8 mouse cellular contexts compared by ENCODE assay signal in the genomic region with DNA sequence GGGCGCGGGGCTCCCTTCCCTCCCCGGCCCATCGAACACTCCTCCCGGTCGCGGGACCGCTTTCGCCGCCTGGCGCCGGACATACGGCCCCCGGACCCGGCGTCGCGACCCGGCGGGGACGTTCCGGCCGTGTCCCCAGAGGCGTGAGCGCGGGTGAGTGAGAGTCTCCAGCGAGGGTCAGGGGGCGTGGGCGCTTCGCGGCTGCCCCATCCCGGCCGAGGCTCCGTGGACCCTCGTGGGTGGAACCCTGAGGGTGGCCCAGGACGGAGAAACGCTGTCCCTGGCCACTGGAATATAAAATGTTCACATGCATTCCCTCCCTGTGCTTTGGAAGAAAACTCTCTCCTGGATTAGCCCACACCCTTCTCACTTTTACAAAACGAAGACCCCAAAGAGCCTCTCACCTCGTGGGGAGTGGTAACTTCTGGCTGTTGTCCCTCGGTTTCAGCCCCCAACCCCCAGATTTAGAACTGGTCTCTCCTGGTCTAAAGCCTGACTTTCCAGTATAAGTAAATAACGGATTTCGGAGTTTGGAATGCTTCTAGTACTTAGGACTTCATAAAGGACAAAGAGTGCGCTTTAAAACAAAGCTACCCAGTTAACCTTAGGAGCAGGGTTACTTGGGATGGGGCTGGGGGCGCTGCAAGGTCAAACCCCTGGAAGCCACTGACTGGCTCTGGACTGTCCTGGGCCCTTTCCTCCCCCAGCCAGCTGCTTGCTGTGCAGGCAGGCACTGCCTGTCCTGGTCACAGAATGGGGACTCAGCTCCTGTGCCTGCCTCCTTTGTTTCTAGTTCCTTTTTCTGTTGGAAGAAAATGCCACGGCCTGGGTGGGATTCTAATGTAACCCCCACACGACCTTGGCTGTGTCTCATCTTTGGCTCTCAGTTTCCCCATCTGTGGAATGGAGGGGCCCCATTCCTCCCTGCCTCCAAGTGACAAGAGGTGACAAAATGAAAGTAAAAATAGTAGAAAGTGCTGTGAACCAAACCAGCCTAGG. TPM values are rescaled to one million over a fixed set of nuclear protein-coding genes. Genes with fewer than 3 reads are reported as not detected.
DNase-seq lines count a peak whose midpoint lies in the region; ATAC-seq lines count a peak whose summit lies in the region.

No protein-coding gene starts in this region.

- no peaks in the 10 kb centered on the region for H3K27me3 ChIP-seq in heart, embryonic 14.5 days (ENCODE audit: control insufficient read depth, insufficient read depth, low read length)
- H3K27me3 ChIP-seq in liver, embryonic 11.5 days (replicated peaks; ENCODE audit: control insufficient read depth, insufficient read depth, low read length), result no peaks in the 10 kb centered on the region
- H3K27me3 ChIP-seq in neural tube, embryonic 14.5 days (ENCODE audit: control insufficient read depth, insufficient read depth, low read length), result no peaks in the 10 kb centered on the region

- H3K9me3 ChIP-seq in heart, embryonic 14.5 days (ENCODE audit: control insufficient read depth, low read length), result no peaks in the 10 kb centered on the region
- H3K9me3 ChIP-seq in liver, embryonic 11.5 days (ENCODE audit: control insufficient read depth, low read length), result no peaks in the 10 kb centered on the region
- H3K9me3 ChIP-seq in neural tube, embryonic 14.5 days (ENCODE audit: control insufficient read depth, low read length), result no peaks in the 10 kb centered on the region

- DNase-seq in retina, embryonic 14.5 days (ENCODE audit: low spot score), result peak; percentile 40
- DNase-seq in retina, postnatal 1 day, result no peak
- peak; percentile 54 to 64 for DNase-seq in cerebellum, postnatal 25 days
- DNase-seq in liver, embryonic 11.5 days (ENCODE audit: low spot score), result no peak
- DNase-seq in T-cell, adult 2 months (ENCODE audit: low spot score), result no peak
- no peak for DNase-seq in right cerebral cortex, postnatal 4 days

- H3K9ac ChIP-seq in heart, embryonic 14.5 days (ENCODE audit: low read length), result peak overlapping the region; percentile 100
- H3K9ac ChIP-seq in liver, embryonic 11.5 days (ENCODE audit: low read depth, low read length), result peak overlapping the region; percentile 89
- H3K9ac ChIP-seq in neural tube, embryonic 14.5 days (replicated peaks; ENCODE audit: low read depth, low read length), result peak overlapping the region; percentile 63

- WGBS in heart, embryonic 14.5 days, result 1% methylated on average over 46 of the region's 46 CpGs
- WGBS in liver, embryonic 11.5 days, result 2% methylated on average over 46 of the region's 46 CpGs
- WGBS in neural tube, embryonic 14.5 days, result under 1% methylated on average over 44 of the region's 46 CpGs

- peak; percentile 29; the same call in 1 of the 2 replicates for ATAC-seq in heart, embryonic 14.5 days (ENCODE audit: insufficient number of reproducible peaks, insufficient read depth, low FRiP score, low read depth)
- ATAC-seq in liver, embryonic 11.5 days (replicated peaks; ENCODE audit: low FRiP score), result peak; percentile 33
- peak; percentile 42; the same call in 1 of the 2 replicates for ATAC-seq in neural tube, embryonic 14.5 days (ENCODE audit: low read depth)

- peak overlapping the region; percentile 90 for H3K4me2 ChIP-seq in heart, embryonic 14.5 days (ENCODE audit: low read length)
- H3K4me2 ChIP-seq in liver, embryonic 11.5 days, result peak overlapping the region; percentile 99
- peak overlapping the region; percentile 97 for H3K4me2 ChIP-seq in neural tube, embryonic 14.5 days (ENCODE audit: low read depth, low read length)

- peak overlapping the region; percentile 85 to 88 for H3K4me3 ChIP-seq in heart, embryonic 14.5 days (ENCODE audit: control insufficient read depth in 1 of 2, insufficient read depth in 1 of 2, low read depth in 1 of 2, low read length in 2 of 2)
- peak overlapping the region; percentile 91 for H3K4me3 ChIP-seq in liver, embryonic 11.5 days (ENCODE audit: low read depth, low read length)
- peak overlapping the region; percentile 61 for H3K4me3 ChIP-seq in neural tube, embryonic 14.5 days (ENCODE audit: low read depth, low read length)

- peak overlapping the region; percentile 87 to 89 for H3K27ac ChIP-seq in heart, embryonic 14.5 days (replicated peaks in 1 of 2; ENCODE audit: control insufficient read depth in 1 of 2, insufficient read depth in 1 of 2, low read depth in 2 of 2, low read length in 2 of 2)
- H3K27ac ChIP-seq in liver, embryonic 11.5 days (ENCODE audit: low read depth, low read length), result peak overlapping the region; percentile 21; the same call in 1 of the 2 replicates
- H3K27ac ChIP-seq in neural tube, embryonic 14.5 days (ENCODE audit: low read depth, low read length), result peak overlapping the region; percentile 31

- H3K36me3 ChIP-seq in heart, embryonic 14.5 days (ENCODE audit: control insufficient read depth, insufficient read depth, low read length), result peaks cover 14% of the 10 kb centered on the region; the same call in 1 of the 2 replicates
- H3K36me3 ChIP-seq in liver, embryonic 11.5 days (ENCODE audit: control insufficient read depth, insufficient read depth, low read length), result no peaks in the 10 kb centered on the region
- no peaks in the 10 kb centered on the region for H3K36me3 ChIP-seq in neural tube, embryonic 14.5 days (ENCODE audit: control insufficient read depth, insufficient read depth, low read length)

- H3K4me1 ChIP-seq in heart, embryonic 14.5 days (ENCODE audit: control insufficient read depth in 2 of 2, insufficient read depth in 2 of 2, low read length in 2 of 2), result peaks cover 20 to 49% of the 10 kb centered on the region in 2 experiments
- H3K4me1 ChIP-seq in liver, embryonic 11.5 days (replicated peaks; ENCODE audit: control insufficient read depth, insufficient read depth, low read length), result peaks cover 11% of the 10 kb centered on the region
- H3K4me1 ChIP-seq in neural tube, embryonic 14.5 days (ENCODE audit: control insufficient read depth, insufficient read depth, low read length), result peaks cover 4% of the 10 kb centered on the region

RNA-seq across cellular contexts. Expression of a gene that starts 0.8 kb away (rescaled TPM):
- 40.5 and 40.9 TPM in 2 replicates for polyA plus RNA-seq in heart, embryonic 14.5 days (2014; fragmentation: Nextera tagmentation; extraction: Ambion mirVana)
- polyA plus RNA-seq in liver, embryonic 11.5 days (2014; fragmentation: Nextera tagmentation; extraction: Ambion mirVana), result 14.6 and 17.7 TPM in 2 replicates
- polyA plus RNA-seq in neural tube, embryonic 14.5 days (2014; fragmentation: Nextera tagmentation; extraction: Ambion mirVana), result 4.6 and 9.7 TPM in 2 replicates

Comparison
In these comparisons a context has a peak if more than half of its experiments do, and no peak if none do; other contexts are left out.
1. DNase-seq: peak in retina, embryonic 14.5 days (single experiment) and cerebellum, postnatal 25 days (2 of 2); none in retina, postnatal 1 day (single experiment), liver, embryonic 11.5 days (single experiment), T-cell, adult 2 months (single experiment) and right cerebral cortex, postnatal 4 days (single experiment).
2. H3K27ac ChIP-seq: peak in every context shown above with its lines; median percentile 88 in heart, embryonic 14.5 days; 31 in neural tube, embryonic 14.5 days; 21 in liver, embryonic 11.5 days.
3. Peak in every context shown above with its lines, with median percentiles within 50 percentile points of each other: ATAC-seq, H3K4me2 ChIP-seq, H3K4me3 ChIP-seq and H3K9ac ChIP-seq.